Mouse (Mus musculus): Measurements from ENCODE around the gene Dpp10.

Gene Dpp10

DNA sequence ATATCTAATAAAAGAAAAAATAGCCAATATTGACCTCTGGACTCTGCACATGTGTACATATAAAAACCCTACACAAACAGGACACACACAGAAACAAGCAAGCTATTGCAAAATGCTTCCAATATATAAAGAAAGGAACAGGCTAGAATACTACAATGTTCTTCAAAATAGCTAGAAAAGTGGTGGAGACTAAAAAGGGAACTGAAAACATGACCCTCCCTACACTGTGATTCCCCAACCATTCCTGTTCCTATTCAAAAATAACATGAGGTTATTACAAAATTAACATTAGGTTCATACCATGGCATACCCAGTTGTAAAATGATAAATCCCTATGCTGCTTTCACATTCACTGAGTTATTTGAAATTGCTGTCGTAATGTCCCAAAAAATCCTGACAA lies 125.8 kb downstream of the Dpp10 start:
- DNase-seq (ENCODE audit: low spot score) = no peak

DNA sequence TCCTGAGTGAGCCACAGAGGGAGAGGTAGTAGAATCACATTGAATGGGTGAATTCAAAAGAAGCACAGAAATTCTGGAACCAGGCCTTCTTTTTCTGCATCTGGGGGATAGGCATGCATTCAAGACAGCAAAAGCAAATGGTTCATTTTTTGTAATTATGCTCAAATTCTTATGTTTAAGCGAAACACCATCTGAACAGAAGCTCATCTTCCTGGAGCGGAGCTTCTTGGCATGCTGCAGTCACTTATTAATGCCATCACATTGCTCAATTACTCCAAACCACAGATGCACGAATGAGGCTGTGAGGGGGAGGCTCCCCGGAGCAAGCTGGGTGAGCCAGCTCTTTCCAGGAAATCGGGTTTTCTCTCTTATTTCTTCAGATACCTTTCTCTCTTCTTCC lies 142.7 kb downstream of the Dpp10 start:
- no peak for DNase-seq (ENCODE audit: low spot score)

DNA sequence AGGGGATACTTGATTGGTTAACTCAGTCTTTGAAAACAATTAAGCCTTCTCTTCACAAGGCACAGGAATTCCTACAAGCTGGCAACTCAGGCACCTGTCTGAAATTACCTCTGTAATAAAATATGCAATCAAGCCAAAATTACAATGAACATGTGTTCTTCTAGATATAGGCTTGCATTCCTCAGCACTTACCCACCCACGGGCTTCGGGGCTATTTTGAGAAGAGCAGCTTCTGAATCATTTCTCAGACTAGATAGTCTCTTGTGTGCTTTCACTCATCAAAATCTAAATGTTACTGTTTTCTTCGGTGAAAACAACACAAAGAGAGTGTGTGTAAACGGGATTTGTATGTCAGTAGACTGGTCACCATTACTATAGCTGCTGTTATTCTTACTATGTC lies 144.1 kb downstream of the Dpp10 start:
- DNase-seq (ENCODE audit: low spot score) = no peak

DNA sequence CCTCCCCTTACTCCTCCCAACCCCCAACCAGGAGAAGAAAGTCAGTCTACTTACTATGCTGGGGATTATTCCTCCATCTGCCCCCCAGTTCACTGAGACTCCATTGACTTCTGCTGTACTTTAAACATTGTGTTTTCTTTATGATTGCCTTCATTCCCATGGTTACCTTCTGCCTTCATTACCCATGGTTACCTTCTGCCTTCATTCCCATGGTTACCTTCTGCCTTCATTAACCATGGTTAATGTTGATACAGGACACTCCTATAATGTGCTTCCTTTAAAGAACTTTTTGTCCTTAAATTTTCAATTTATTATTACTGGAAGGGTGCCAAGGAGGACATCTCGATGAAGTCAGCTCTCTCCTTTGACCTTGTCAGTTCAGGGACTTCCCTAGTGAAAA lies 158.1 kb downstream of the Dpp10 start:
- DNase-seq (ENCODE audit: low spot score) = no peak

DNA sequence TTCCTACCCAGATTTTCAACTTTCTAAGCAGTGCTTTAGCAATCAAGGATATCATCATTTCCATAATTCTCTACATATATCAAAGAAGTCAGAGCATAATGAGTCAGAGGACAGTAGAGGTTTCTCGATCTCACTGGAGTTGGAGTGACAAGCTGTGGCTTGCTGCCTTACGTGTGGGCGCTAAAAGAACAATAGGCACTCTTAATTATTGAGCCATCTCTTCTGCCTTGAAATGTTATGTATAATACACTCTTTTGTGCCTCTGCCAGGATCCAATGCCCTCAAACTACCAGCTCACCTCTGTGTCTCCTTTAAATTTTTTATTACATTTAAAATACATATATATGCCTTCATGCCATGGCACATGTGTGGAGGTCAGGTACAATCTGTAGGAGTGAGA lies 198.5 kb downstream of the Dpp10 start:
- DNase-seq (ENCODE audit: low spot score) = no peak

DNA sequence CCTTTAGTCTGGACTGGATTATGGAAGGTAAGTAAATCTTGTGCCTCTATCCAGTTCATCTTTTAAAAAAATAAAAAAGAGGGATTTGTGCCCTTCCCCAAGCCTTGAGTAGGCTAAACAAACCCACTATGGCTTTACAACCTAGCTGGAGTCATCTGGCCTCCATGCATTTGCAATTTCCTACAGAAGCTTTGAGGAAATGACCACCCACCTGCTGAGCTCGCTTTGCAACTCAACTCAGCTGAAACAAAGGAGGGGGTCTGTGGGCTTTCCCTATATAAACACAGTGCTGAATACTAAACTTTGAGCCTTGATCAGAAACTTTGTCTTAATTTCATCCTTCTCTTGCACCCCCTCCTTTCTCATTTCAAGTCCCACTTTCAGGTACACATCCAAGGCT lies 244.2 kb downstream of the Dpp10 start:
- no peak for DNase-seq (ENCODE audit: low spot score)

DNA sequence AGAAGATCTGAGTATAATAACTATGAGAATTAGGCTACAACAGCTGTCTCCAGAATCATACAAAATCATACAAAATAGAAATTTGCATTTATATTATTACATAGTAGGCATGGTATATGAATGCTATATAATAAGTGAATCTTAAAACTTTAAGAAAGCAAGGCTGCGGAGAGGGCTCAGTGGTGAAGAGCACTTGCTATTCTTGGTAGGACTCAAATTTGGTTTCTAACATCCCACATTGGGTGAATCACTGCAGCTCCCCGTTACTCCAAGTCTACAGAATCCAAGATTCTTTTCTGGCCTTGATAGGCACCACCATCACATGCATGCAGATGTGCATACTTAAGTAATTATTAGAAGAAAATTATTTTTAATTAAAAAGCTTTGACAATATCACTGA lies 279.8 kb downstream of the Dpp10 start:
- DNase-seq (ENCODE audit: low spot score) = no peak

DNA sequence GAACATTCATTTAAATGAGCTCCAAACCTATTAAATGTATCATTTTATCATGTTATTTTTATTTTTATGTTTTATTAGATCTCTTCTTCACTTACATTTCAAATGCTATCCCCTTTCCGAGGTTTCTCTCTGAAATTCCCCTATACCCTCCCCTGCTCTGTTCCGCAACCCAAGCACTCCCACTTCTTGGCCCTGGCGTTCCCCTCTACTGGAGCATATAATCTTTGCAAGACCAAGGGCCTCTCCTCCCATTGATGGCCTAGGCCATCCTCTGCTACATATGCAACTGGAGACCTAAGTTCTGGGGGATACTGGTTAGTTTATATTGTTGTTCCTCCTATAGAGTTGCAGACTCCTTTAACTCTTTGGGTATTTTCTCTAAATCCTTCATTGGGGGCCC lies 283.1 kb downstream of the Dpp10 start:
- DNase-seq (ENCODE audit: low spot score) = no peak

DNA sequence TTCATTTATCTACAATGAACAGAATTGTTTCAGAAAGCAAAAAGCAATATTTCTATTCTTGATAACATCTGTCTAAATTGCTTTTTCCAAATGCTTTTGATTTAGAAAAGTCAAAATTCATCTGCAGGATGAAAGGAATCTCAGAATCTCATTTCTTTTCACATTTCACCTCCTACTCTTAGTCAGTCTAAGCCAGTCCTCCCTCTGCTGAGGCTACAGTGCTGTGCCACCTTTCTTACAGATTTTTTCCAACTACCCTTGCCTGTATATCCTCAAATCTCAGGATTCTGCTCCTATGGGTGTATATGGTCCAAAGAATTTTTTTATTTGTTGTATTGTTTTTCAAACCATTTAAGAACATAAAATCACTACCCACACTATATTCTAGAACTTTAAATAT lies 289.3 kb downstream of the Dpp10 start:
- DNase-seq (ENCODE audit: low spot score) = no peak

DNA sequence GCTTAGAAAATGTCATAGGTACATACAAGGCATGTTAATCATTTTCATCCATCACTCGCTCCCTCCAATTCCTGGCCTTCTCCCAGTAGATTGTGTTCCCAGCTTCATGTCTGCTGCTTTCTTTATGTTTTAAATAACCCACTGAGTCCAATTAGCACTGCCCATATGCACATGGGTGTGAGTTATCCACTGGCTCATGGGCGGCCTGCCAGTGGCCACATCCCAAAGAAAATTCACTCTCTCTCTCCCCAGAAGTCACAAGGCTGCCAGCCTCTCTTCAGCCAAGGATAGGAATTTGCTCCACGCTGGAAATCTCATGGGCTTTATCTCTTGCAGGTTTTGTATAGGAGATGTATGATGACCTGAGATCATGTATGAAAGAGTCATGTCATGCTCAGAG lies 338.1 kb downstream of the Dpp10 start:
- DNase-seq (ENCODE audit: low spot score) = no peak

DNA sequence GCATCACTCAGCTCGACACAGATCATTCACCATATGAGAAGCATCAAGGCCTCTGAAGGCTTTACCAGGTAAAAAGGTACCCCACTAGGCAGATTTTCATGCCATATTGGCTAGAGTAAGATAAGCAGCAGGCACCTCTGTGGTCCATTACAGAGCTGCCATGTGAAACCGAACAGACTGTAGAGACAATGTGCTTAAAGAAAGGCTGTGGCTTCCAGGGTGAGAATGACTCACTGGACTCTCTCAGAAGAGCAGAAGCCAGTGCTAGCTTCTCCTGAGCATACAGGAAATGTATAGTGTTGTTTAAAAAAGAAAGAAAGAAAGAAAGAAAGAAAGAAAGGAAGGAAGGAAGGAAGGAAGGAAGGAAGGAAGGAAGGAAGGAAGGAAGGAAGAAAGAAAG lies 386.9 kb downstream of the Dpp10 start:
- no peak for DNase-seq (ENCODE audit: low spot score)

DNA sequence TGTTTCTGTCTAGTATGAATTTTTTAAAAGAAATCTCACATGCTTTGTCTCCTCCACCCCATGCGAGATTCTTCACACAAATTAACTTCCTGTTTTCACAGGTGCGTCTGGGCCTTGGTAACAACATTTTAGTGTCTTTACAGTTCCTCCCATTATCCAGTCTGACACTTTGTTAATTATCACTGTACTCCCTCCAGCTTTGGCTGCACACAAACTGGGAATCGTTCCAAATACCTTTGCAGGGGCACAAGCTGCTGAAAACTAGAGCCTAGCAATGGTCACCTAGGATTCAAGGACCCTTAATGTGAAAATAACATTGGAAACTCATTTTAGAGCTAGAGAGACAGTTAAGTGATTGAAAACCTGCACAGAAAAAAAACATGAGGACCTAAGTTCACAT lies 388.8 kb downstream of the Dpp10 start:
- no peak for DNase-seq (ENCODE audit: low spot score)

DNA sequence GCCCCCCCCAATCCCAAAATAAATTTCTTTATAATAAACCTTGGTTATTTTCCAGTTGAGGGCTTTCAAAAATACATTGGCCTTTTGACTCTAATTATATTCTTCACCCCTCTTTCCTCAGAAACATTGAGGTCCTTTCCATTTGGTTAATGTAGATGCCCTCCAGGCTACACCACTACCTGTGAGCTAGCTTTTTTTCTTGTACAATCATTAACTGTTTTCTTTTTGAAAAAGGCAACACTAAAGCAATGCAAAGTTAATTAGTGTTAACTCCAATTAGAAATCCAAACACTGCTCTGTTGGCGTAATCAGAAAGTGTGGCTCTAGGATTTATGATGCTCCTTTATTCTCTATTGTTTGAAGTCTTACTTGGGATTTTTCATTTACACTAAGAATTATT lies 407.5 kb downstream of the Dpp10 start:
- no peak for DNase-seq (ENCODE audit: low spot score)

DNA sequence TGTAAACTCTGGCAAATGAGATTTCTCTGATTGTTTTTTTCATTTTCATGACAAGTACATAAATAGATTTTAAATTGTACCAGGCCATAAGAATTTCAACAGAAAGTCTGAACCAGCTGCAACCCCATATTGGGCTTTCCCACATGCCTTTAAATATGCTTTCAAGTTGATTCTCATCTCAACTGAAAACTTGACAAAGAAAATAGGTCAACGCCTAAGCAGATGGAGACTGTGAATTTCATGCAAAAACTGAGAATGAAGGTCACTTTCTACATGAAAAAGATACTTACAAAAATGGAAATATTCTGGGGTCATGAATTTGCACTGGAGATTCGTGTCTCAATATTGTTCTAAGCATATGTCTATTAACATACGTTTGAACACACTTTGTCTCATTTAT lies 417.1 kb downstream of the Dpp10 start:
- no peak for DNase-seq (ENCODE audit: low spot score)

DNA sequence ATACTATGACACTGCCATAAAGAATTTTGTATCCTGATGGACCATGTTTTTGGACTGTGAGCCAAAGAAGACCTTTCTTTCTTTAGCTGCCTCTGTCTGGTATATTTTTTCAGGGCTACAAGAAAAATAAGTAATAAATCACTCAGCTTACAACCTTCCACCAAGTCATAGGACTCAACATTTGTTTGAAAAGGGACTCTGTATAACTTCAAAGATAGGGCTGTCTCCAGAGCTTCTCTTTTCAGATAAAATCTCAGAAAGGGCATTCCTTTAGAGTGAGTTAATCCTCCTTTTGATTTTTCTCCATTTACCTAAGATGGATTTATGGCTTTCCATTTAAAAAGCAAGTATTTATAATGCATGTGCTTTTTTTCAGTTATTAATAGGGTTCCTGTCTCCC lies 460.5 kb downstream of the Dpp10 start:
- DNase-seq (ENCODE audit: low spot score) = no peak

DNA sequence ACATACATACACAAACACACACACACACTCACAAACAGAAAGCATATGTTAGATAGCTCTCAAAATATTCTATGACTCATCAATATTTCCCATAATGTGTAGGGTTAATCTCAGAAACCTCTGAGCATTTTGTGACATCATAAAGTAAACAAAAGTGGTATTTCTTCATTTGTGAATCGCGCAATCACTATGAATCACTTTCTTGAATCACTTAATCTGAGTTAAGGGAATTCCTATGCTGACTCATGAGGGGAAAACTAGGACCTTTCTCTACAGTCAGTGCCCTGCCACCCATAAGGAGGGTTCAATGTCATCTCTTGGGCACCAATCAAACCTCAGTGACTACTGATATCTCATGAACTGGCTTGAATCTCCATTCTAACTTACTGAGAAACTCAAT lies 465.2 kb downstream of the Dpp10 start:
- DNase-seq (ENCODE audit: low spot score) = no peak

DNA sequence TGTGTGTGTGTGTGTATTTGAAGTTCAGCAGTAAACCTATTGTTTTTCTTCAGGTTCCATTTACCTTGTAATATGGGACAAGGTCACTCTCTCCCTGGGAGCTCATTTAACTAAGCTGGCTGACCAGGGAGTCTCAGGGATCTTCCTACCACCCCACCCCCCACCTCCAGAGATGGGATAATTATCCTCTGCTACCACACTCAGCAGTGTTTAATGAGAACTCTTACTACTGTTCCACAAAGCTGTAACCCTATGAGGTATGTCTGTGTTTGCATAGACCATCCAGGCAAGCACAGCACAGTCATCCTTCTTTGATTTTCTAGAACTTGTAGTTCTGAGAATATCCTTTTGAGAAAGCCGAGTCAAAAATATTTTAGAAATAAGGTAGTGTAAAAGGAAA lies 471.6 kb downstream of the Dpp10 start:
- no peak for DNase-seq (ENCODE audit: low spot score)

DNA sequence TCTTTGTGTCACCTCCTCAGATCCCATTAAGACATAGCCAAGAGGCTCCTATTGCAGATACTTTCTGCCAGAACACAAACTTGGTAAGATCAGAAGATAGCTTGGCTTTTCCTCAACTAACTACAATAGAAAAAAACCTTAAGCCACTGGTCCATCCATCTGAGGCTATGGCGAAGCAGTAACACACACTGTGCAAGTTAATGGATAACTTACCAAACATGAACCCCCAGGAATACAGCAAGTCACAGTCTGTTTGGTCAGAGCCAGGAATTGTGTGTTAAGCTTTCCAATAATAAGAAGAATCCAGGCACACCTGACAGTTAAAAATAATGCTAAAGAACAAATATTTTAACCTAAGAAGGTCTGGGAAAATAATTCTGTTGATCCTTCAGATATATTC lies 502.9 kb downstream of the Dpp10 start:
- no peak for DNase-seq (ENCODE audit: low spot score)

DNA sequence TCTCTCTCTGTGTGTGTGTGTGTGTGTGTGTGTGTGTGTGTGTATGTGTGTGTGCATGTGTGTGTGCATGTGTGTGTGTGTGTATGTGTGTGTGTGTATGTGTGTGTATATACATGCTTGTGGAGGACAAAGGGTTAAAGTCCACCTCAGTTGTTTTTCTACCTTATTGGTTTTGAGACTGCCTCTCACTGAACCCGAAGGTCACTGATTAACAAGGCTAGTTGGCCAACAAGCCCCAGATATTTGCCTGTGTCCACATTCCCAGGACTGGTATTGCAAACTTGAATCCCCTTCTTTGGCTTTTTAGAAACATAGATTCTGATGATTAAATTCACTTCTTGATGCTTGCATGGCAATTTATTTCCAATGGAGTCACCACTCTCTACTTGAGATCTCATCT lies 577.6 kb downstream of the Dpp10 start:
- no peak for DNase-seq (ENCODE audit: low spot score)

DNA sequence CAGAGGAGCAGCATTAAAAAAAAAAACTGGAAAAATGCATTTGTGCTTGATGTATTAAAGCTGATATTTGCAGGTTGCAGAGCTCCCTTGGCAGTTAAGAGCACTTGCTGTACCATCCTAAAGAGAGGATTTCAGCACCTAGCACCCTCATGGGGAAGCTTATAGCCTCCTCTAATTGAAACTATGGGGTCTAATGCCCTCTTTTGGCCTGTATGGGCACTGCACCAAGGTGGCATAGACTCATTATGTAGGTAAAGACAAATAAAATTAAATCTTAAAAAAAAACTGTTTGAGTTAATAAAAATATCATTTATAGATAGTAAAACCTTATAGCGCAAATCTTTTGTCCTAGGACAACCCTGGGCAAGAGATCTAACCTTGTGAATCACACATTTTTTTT lies 631.2 kb downstream of the Dpp10 start:
- no peak for DNase-seq (ENCODE audit: low spot score)

DNA sequence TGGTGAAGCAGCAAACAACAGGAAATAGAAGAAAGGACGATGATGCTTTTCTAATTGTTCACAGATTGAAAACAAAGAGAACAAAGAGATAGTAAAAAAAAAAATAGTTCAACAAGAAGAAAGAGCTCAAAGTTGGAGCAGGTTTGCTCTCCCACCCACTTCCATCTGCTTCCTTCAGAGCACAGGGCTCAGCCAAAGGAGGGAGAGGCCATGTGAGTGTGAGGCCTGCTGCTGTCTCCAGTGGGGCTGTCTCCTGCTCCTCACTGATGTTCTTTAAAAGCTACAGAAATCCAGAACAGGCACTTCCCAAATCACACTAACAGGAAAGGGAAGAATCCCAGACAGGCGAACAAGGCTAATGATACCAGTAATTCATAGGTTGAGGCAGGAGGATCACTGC lies 694.1 kb downstream of the Dpp10 start:
- no peak for DNase-seq (ENCODE audit: low spot score)

DNA sequence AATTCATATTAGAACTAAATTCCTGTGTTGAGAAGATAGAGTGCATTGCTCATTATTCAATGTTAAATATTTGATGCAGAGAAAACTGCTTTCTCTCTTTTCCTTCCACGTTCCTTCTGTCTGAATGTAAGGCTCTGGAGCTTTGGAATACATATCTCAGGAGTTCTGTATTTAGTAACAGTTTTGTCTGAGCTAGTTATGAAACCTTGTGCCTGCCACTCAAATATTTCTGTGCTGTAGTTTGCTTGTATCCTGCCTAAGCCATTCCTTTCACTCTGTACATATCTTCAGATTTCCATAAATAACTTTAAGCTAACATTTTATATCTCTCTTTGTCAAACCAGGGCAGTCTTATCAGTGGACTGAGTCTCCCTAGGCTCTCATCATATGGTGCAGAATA lies 707.5 kb downstream of the Dpp10 start:
- DNase-seq (ENCODE audit: low spot score) = no peak

DNA sequence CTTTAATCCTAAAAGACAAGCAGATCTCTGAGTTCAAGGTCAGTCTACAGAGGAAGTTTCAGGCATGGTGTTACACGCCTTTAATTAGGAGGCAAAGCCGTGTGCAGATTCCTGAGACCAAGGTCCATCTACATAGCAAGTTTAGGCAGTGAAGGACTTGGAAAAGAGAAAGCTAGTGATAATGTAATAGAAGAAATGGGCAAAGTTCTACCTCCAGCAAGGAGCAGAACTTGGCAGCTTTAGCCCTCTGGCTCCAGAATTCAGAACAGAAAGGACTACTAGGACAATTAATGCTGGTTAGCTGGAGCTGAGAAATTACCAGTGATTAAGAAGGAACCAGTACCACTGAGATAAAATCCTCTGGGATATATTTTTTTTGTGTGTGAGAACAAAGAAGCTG lies 728.5 kb downstream of the Dpp10 start:
- no peak for DNase-seq (ENCODE audit: low spot score)

Measured in adipocyte (in vitro differentiated cells).